30 mouse cellular contexts compared by ENCODE assay signal in genomic region chr16:11022113-11022489, GRCm38 (mm10). TPM values are rescaled to one million over a fixed set of nuclear protein-coding genes. Genes with fewer than 3 reads are reported as not detected.
DNase-seq lines count a peak whose midpoint lies in the region; ATAC-seq and TF ChIP-seq lines count a peak whose summit lies in the region.
"Had no signal": no experiment of that assay in that cellular context is flagged by ENCODE, and none has a peak within 500 bp of the region (broad histone marks: within the 10 kb centered on the region; RNA-seq: fewer than 3 reads in every experiment).

No protein-coding gene starts in this region.

- no peak for TF ChIP-seq CTCF in forebrain, postnatal 0 days (IDR thresholded peaks at IDR 0.05; ENCODE audit: low read depth)
- TF ChIP-seq CTCF in bone marrow, adult 2 months (IDR thresholded peaks at IDR 0.05; ENCODE audit: control insufficient read depth, insufficient read depth, low read length) = no peak

- H3K4me3 ChIP-seq in forebrain, embryonic 14.5 days (ENCODE audit: low read depth, low read length) = no peak overlapping the region
- H3K4me3 ChIP-seq in forebrain, postnatal 0 days (ENCODE audit: low read depth, low read length) = no peak overlapping the region
- no peak overlapping the region for H3K4me3 ChIP-seq in bone marrow, adult 2 months (replicated peaks; ENCODE audit: control insufficient read depth, low read depth, low read length)
- H3K4me3 ChIP-seq: embryonic facial prominence, embryonic 15.5 days; forebrain, embryonic 13.5 days; heart, embryonic 13.5 days; hindbrain, embryonic 15.5 days; intestine, embryonic 15.5 days; limb, embryonic 10.5 days; limb, embryonic 15.5 days; lung, embryonic 15.5 days; neural tube, embryonic 15.5 days had no signal

- no peaks in the 10 kb centered on the region for H3K9me3 ChIP-seq in forebrain, embryonic 14.5 days (replicated peaks; ENCODE audit: control insufficient read depth, low read length)
- H3K9me3 ChIP-seq in forebrain, postnatal 0 days (ENCODE audit: low read length) = no peaks in the 10 kb centered on the region
- H3K9me3 ChIP-seq: embryonic facial prominence, embryonic 15.5 days; forebrain, embryonic 13.5 days; heart, embryonic 13.5 days; hindbrain, embryonic 15.5 days; intestine, embryonic 15.5 days; limb, embryonic 10.5 days; limb, embryonic 15.5 days; lung, embryonic 15.5 days; neural tube, embryonic 15.5 days had no signal

- intact Hi-C loops in left cerebral cortex, postnatal 10 days (cut with DNase I) = no loop called here

- TF ChIP-seq POLR2A in bone marrow, adult 2 months (IDR thresholded peaks at IDR 0.05; ENCODE audit: borderline replicate concordance, control insufficient read depth, low read depth, low read length) = no peak

- DNase-seq in forebrain, embryonic 14.5 days (ENCODE audit: low spot score) = no peak
- DNase-seq in forebrain, postnatal 0 days = no peak
- peak; percentile 9 for DNase-seq in lung, postnatal 36 days
- DNase-seq in lung, adult 18-20 months = no peak
- no peak for DNase-seq in left cerebral cortex, postnatal 10 days (ENCODE audit: extremely low spot score in 1 of 2, low spot score in 2 of 2)
- no peak for DNase-seq in layer of hippocampus, adult 8-10 months (ENCODE audit: low spot score in 2 of 2)
- DNase-seq: adrenal gland, postnatal 14 days; cerebellum, adult 11-12 months; cerebellum, adult 9-11 months; heart, postnatal 14 days; kidney, adult 2 months; kidney, postnatal 4 days; layer of hippocampus, postnatal 36 days; right cerebral cortex, postnatal 25 days; spleen, adult 18-20 months; thymus, postnatal 14 days had no signal

- H3K36me3 ChIP-seq in forebrain, embryonic 14.5 days (ENCODE audit: control insufficient read depth, insufficient read depth, low read length) = no peaks in the 10 kb centered on the region
- no peaks in the 10 kb centered on the region for H3K36me3 ChIP-seq in forebrain, postnatal 0 days (ENCODE audit: insufficient read depth)
- H3K36me3 ChIP-seq: embryonic facial prominence, embryonic 15.5 days; heart, embryonic 13.5 days; hindbrain, embryonic 15.5 days; intestine, embryonic 15.5 days; limb, embryonic 10.5 days; limb, embryonic 15.5 days; lung, embryonic 15.5 days; neural tube, embryonic 15.5 days had no signal

- peak; percentile 20; the same call in 1 of the 2 replicates for ATAC-seq in forebrain, embryonic 14.5 days
- ATAC-seq in forebrain, postnatal 0 days = no peak
- ATAC-seq in megakaryocyte progenitor cell, adult 5-6 weeks (replicated peaks; ENCODE audit: poor library complexity) = peak; percentile 81
- ATAC-seq: intestine, embryonic 15.5 days; Patski had no signal

- WGBS in forebrain, embryonic 14.5 days = 91% methylated on average over 4 of the region's 4 CpGs
- 85% methylated on average over 4 of the region's 4 CpGs for WGBS in forebrain, postnatal 0 days
- 50% methylated on average over 4 of the region's 4 CpGs for WGBS in bone marrow, adult 2 months

- no peak overlapping the region for H3K9ac ChIP-seq in forebrain, embryonic 14.5 days (ENCODE audit: low read length)
- no peak overlapping the region for H3K9ac ChIP-seq in forebrain, postnatal 0 days
- H3K9ac ChIP-seq: embryonic facial prominence, embryonic 15.5 days; forebrain, embryonic 13.5 days; heart, embryonic 13.5 days; hindbrain, embryonic 15.5 days; intestine, embryonic 15.5 days; limb, embryonic 15.5 days; liver, embryonic 14.5 days; lung, embryonic 15.5 days; neural tube, embryonic 15.5 days had no signal

- no peak overlapping the region for H3K4me2 ChIP-seq in forebrain, embryonic 14.5 days (ENCODE audit: low read length)
- H3K4me2 ChIP-seq in forebrain, postnatal 0 days (ENCODE audit: low read depth) = no peak overlapping the region
- H3K4me2 ChIP-seq: embryonic facial prominence, embryonic 15.5 days; forebrain, embryonic 13.5 days; heart, embryonic 13.5 days; hindbrain, embryonic 15.5 days; intestine, embryonic 15.5 days; limb, embryonic 15.5 days; lung, embryonic 15.5 days; neural tube, embryonic 15.5 days had no signal

- no peak overlapping the region for H3K27ac ChIP-seq in forebrain, embryonic 14.5 days (ENCODE audit: low read depth, low read length)
- no peak overlapping the region for H3K27ac ChIP-seq in forebrain, postnatal 0 days (ENCODE audit: low read depth, low read length)
- peak overlapping the region; percentile 64; the same call in 1 of the 2 replicates for H3K27ac ChIP-seq in bone marrow, adult 2 months (ENCODE audit: control insufficient read depth, insufficient read depth, low read depth, low read length, poor library complexity)
- H3K27ac ChIP-seq: embryonic facial prominence, embryonic 15.5 days; forebrain, embryonic 13.5 days; heart, embryonic 13.5 days; hindbrain, embryonic 15.5 days; intestine, embryonic 15.5 days; kidney, postnatal 0 days; limb, embryonic 10.5 days; limb, embryonic 15.5 days; liver, embryonic 14.5 days; lung, embryonic 15.5 days; neural tube, embryonic 15.5 days had no signal

- H3K27me3 ChIP-seq in forebrain, embryonic 14.5 days (replicated peaks; ENCODE audit: control insufficient read depth, insufficient read depth, low read length) = no peaks in the 10 kb centered on the region
- H3K27me3 ChIP-seq in forebrain, postnatal 0 days (ENCODE audit: insufficient read depth, low read length) = no peaks in the 10 kb centered on the region
- H3K27me3 ChIP-seq: embryonic facial prominence, embryonic 15.5 days; forebrain, embryonic 13.5 days; heart, embryonic 13.5 days; hindbrain, embryonic 15.5 days; intestine, embryonic 15.5 days; limb, embryonic 15.5 days; lung, embryonic 15.5 days; neural tube, embryonic 15.5 days; Patski had no signal

- H3K4me1 ChIP-seq in forebrain, embryonic 14.5 days (ENCODE audit: control insufficient read depth, insufficient read depth, low read length) = no peaks in the 10 kb centered on the region
- no peaks in the 10 kb centered on the region for H3K4me1 ChIP-seq in forebrain, postnatal 0 days (ENCODE audit: insufficient read depth)
- peaks cover 1% of the 10 kb centered on the region; the same call in 1 of the 2 replicates for H3K4me1 ChIP-seq in bone marrow, adult 2 months (ENCODE audit: control insufficient read depth, insufficient read depth, low read length)
- H3K4me1 ChIP-seq: hindbrain, embryonic 15.5 days; neural tube, embryonic 15.5 days had no signal

RNA-seq across cellular contexts. Expression of gene Snn, which starts 38.6 kb away (rescaled TPM):
- polyA plus RNA-seq in forebrain, embryonic 14.5 days (2014; fragmentation: Nextera tagmentation; extraction: Ambion mirVana) = 170 and 171 TPM in 2 replicates
- total RNA-seq in forebrain, postnatal 0 days (2014; rRNA removed) = 324 and 367 TPM in 2 replicates
- 179 and 198 TPM in 2 replicates for polyA plus RNA-seq in forebrain, postnatal 0 days (2015; fragmentation: Nextera tagmentation; extraction: Ambion mirVana)
- 12.6 and 21.6 TPM in 2 replicates for polyA plus RNA-seq in bone marrow, adult 2 months (2011; ENCODE audit: insufficient read depth, insufficient read length, low replicate concordance, missing spikeins)
- 0.59 and 2.1 TPM in 2 replicates for total RNA-seq in megakaryocyte progenitor cell, adult 5-6 weeks (2015)
- 1.2 and 2.7 TPM in 2 replicates for total RNA-seq in megakaryocyte progenitor cell, adult 5-6 weeks (2017)
- 100 to 1,000 TPM; 217 to 219 TPM for total RNA-seq in left cerebral cortex, postnatal 10 days (2021)
- total RNA-seq in layer of hippocampus, adult 8-10 months (2022) = 100 to 1,000 TPM; 137 to 163 (median 148) TPM

RNA-seq across cellular contexts. Expression of gene Litaf, which starts 43.9 kb away (rescaled TPM):
- 41.4 and 44.5 TPM in 2 replicates for polyA plus RNA-seq in forebrain, embryonic 14.5 days (2014; fragmentation: Nextera tagmentation; extraction: Ambion mirVana)
- 11.4 and 16.9 TPM in 2 replicates for total RNA-seq in forebrain, postnatal 0 days (2014; rRNA removed)
- 20.7 and 24.0 TPM in 2 replicates for polyA plus RNA-seq in forebrain, postnatal 0 days (2015; fragmentation: Nextera tagmentation; extraction: Ambion mirVana)
- 21.6 and 41.1 TPM in 2 replicates for polyA plus RNA-seq in bone marrow, adult 2 months (2011; ENCODE audit: insufficient read depth, insufficient read length, low replicate concordance, missing spikeins)
- 31.8 and 35.0 TPM in 2 replicates for total RNA-seq in megakaryocyte progenitor cell, adult 5-6 weeks (2015)
- total RNA-seq in megakaryocyte progenitor cell, adult 5-6 weeks (2017) = 20.7 and 25.8 TPM in 2 replicates
- total RNA-seq in left cerebral cortex, postnatal 10 days (2021) = 10 to 100 TPM in 1 of 2 experiments, 1 to 10 TPM in 1; 9.6 to 10.9 TPM
- 10 to 100 TPM; 12.2 to 37.8 (median 21.5) TPM for total RNA-seq in layer of hippocampus, adult 8-10 months (2022)

Comparison
In these comparisons a context has a peak if more than half of its experiments do, and no peak if none do; other contexts are left out.
1. RNA of gene Snn, which starts 38.6 kb away (total RNA-seq): 324 to 367 TPM in forebrain, postnatal 0 days, 217 to 219 TPM in left cerebral cortex, postnatal 10 days and 137 to 163 TPM in layer of hippocampus, adult 8-10 months; 0.59 to 2.7 TPM in megakaryocyte progenitor cell, adult 5-6 weeks; every median in the first group is over 10 times any median in the second.